Mouse (Mus musculus): ENCODE data around the gene Fbxl13.

The Fbxl13 gene
- long read RNA-seq, experiment 1 = 0 reads
- long read RNA-seq, experiment 2 = 0 reads

GRCm38 (mm10) chr5:21645439-21646132, at the start of gene Fbxl13, which contains the start of gene Armc10:
Gene Fbxl13, minus strand, starts transcription at chr5:21645634.
Gene Armc10, plus strand, starts transcription at chr5:21645813.
- intact Hi-C loops (cut with DNase I) = no loop called here

- intact Hi-C loops (cut with DNase I) = no loop called here
Observed at GRCm38 (mm10) chr5:21694854-21695490, 49.5 kb upstream of the Fbxl13 start.

- intact Hi-C loops (cut with DNase I) = no loop called here
Observed at GRCm38 (mm10) chr5:21693372-21693870, 48.0 kb upstream of the Fbxl13 start.

- intact Hi-C loops (cut with DNase I) = no loop called here
Observed at GRCm38 (mm10) chr5:21692230-21692629, 46.8 kb upstream of the Fbxl13 start.

GRCm38 (mm10) chr5:21687042-21687441, 41.6 kb upstream of the Fbxl13 start:
- intact Hi-C loops (cut with DNase I) = no loop called here

- intact Hi-C loops (cut with DNase I) = no loop called here
Observed at GRCm38 (mm10) chr5:21685001-21685400, 39.6 kb upstream of the Fbxl13 start.

- intact Hi-C loops (cut with DNase I) = no loop called here
Observed at GRCm38 (mm10) chr5:21683811-21684210, 38.4 kb upstream of the Fbxl13 start.

- intact Hi-C loops (cut with DNase I) = no loop called here
Observed at GRCm38 (mm10) chr5:21680940-21681339, 35.5 kb upstream of the Fbxl13 start.

GRCm38 (mm10) chr5:21680029-21680428, 34.6 kb upstream of the Fbxl13 start:
- intact Hi-C loops (cut with DNase I) = no loop called here

GRCm38 (mm10) chr5:21678363-21678762, 32.9 kb upstream of the Fbxl13 start:
- intact Hi-C loops (cut with DNase I) = no loop called here

- intact Hi-C loops (cut with DNase I) = no loop called here
Observed at GRCm38 (mm10) chr5:21677939-21678338, 32.5 kb upstream of the Fbxl13 start.

- intact Hi-C loops (cut with DNase I) = no loop called here
Observed at GRCm38 (mm10) chr5:21675494-21675893, 30.1 kb upstream of the Fbxl13 start.

- intact Hi-C loops (cut with DNase I) = no loop called here
Observed at GRCm38 (mm10) chr5:21675019-21675418, 29.6 kb upstream of the Fbxl13 start.

- intact Hi-C loops (cut with DNase I) = no loop called here
Observed at GRCm38 (mm10) chr5:21673742-21674141, 28.3 kb upstream of the Fbxl13 start.

GRCm38 (mm10) chr5:21672812-21673635, 27.6 kb upstream of the Fbxl13 start:
- intact Hi-C loops (cut with DNase I) = no loop called here

GRCm38 (mm10) chr5:21669307-21669706, 23.9 kb upstream of the Fbxl13 start:
- intact Hi-C loops (cut with DNase I) = no loop called here

- intact Hi-C loops (cut with DNase I) = no loop called here
Observed at GRCm38 (mm10) chr5:21667191-21668137, 22.0 kb upstream of the Fbxl13 start.

- intact Hi-C loops (cut with DNase I) = loop anchor here (5.0 kb wide), 1 partner anchor 39 kb away; the partner anchor contains the start of gene Napepld
Observed at GRCm38 (mm10) chr5:21663081-21663480, 17.6 kb upstream of the Fbxl13 start.

- intact Hi-C loops (cut with DNase I) = loop anchor here (5.0 kb wide), 1 partner anchor 41 kb away; the partner anchor contains the start of gene Napepld
Observed at GRCm38 (mm10) chr5:21660850-21661249, 15.4 kb upstream of the Fbxl13 start.

Measured in adrenal gland (tissue).